Mouse (Mus musculus) urinary bladder, postnatal 4 days (tissue): ENCODE data around the gene Spc24.
"Not testable (repeated sequence)": the region's sequence is repeated elsewhere in the genome, so short reads cannot be mapped to it uniquely, and the experiment has no call there.

Source experiments
- DNase-seq, 2 experiments: peaks; one replicate each; pipeline ENCODE4 v3.0.0; 2021 to 2022; ENCODE audit warnings: low spot score in 2 of 2

The Spc24 gene

DNA sequence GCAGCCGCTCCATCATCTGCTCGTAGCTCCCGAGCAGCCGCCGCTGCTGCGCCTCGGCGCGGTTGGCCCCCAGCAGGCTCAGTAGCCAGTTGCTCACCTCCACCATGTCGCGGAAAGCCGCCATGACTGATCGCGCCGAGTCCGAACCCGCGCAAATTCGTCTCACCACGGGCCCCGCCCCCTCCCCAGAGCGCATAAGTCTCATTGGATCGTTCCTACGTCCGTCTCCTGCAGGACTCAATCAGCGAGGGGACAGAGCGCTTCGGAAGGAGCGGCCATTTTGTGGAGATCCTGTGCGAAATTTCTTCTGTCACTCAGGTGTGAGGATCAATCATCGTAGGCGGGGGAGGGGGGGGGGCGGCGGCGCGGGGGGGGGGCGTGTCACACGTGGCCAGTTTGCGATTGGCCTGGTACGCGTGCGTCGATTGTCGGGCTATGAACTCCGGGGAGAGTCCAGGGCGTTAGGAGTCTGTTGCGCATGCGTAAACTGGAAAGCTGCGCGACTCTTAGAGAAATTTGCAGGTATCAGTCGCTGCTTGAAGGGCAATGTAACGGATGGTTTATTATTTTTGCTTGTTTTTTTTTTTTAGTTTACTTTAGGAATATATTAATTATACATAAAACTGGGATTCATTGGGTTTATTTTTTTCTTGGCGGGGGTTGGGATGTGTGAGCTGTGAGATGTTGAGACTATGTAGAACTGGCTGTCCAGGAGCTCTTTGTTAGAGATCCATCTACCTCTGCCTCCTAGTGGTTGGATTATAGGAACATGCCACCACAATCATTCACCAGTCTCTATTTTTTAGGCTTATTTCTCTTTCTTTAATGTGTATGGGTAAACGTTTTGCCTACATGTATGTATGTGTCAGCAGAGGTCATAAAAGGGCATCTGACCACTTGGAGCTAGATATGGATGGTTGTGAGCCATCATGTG lies at the start of gene Spc24:
Gene Spc24, minus strand, starts transcription at position 149 of the 934 bp plus-strand sequence.
- DNase-seq: peak; percentile 88 to 94

DNA sequence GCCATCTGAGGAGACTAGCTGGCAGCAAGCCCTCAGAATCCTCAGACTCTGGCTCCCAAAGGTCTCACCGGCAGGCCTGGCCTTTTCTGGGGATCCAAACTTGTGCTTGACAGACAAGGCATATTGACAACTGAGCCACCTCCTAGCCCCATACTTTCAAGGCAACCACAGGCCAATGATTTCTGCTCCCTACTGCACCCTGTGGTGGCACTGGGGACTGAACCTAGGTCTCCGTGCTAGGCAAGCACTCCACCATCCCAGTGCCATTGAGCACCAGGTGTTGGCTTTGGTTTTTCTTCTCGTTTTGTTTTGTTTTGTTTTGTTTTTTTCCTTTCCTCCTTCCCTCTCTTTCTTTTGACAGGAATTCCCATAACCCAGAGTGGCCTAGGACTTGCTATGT lies 48.5 kb upstream of the Spc24 start:
- DNase-seq: no peak

DNA sequence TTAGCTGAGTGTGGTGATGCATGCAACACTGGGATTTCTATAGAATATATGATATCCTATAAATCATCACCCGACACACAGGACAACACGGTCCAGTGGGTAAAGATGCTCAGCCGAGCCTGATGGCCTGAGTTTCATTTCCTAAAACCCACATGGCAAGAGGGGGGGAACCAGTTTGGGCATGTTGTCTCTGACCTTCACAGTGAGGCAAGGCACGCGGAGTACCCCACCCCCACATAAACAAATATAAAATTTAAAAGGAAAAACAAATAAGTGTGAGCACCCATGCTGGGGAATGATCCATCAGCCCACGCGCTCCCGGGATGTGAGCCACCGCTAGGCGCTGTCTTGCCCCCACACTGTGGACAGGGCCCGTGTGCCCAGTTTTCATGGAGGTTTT lies 46.9 kb upstream of the Spc24 start:
- DNase-seq: no peak

GRCm38 (mm10) chr9:21806363-21806762 lies 46.3 kb upstream of the Spc24 start:
- DNase-seq: no peak

DNA sequence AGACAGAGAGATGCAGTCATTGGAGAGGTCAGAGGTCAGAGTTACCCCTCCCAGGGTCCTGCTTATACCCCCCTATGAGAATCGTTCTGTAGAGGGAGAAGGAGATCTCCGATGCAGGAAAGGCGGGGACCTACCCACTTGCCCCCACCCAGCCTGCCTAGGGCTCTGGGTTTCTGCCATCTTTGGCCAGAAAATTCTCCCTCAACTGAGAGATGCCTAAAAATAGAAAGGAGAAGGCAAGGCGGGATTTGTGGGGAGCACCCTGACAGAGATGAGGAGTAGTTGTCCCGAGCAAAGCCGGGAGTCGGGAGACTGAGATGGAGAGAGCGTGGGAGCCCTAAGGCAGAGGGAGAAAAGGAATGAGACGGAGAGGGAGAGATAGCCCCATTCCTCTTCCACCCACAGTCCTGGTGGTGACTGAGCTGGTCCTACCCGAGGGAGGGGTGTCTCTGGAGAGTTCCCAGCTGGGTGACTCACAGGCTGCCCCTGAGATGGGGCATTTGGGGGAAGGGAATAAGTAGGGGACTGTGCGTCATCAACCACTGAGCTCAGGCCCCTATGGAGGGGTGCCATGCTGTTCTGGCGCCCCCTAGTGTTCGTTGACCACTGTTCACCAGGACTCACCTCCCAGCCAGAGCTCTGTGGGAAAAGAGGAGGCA lies 44.0 kb upstream of the Spc24 start:
- DNase-seq: peak; percentile 77 to 88

- DNase-seq: no peak
These were observed 41.5 kb upstream of the Spc24 start for GRCm38 (mm10) chr9:21801591-21801990.

GRCm38 (mm10) chr9:21801121-21801520 lies 41.0 kb upstream of the Spc24 start:
- DNase-seq: no peak

- DNase-seq: no peak
These were observed 38.9 kb upstream of the Spc24 start for GRCm38 (mm10) chr9:21799010-21799350.

- DNase-seq: peak; percentile 86 to 93
These were observed 38.4 kb upstream of the Spc24 start, which contains the start of gene Kank2 for GRCm38 (mm10) chr9:21798345-21799009. Gene Kank2 (minus strand): TSS chr9:21798744.

DNA sequence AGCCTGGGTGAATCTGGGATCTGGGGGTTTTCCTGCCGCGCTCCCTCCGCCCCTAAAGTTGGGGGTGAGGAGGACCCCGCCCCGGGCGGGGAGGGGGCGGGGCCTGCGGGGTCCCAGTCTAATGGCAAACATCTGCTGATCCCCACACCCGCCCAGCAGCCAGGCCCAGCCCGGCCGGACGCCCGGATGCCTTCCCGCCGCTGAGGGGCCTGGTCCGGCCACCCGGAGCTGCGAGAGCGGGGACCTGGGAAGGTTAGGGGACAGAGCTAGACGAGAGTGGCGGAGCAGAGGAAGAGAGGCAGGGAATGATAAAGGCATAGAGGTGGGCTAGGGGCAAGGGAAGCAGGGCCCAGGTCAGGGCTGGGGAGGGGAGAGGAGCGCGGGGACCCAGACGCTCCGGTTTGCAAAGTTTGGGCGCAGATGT lies 37.8 kb upstream of the Spc24 start:
- peak; percentile 75 to 80 for DNase-seq

- no peak for DNase-seq
These were observed 36.8 kb upstream of the Spc24 start for GRCm38 (mm10) chr9:21796919-21797318.

GRCm38 (mm10) chr9:21796259-21796658 lies 36.2 kb upstream of the Spc24 start:
- no peak for DNase-seq

GRCm38 (mm10) chr9:21795579-21795978 lies 35.5 kb upstream of the Spc24 start:
- no peak for DNase-seq

DNA sequence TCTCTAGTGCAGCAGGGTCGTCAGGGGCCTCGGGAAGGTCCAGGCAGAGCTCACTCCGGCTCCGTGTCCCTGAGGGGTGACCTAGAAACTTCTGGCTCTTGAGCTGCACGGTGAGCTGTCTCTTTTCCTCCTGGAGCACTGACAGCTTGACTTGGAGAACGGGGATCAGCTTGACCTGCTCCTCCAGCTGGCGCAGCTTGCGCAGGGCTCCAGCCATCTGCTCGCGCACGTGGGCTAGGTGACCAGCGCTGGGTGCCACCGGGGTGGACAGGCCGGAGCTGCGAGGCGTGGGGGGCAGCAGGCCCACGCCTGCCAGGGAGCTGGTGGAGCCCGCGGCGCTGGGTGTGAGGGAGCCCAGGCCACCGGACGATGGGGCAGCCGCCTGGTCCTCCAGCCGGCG lies 34.8 kb upstream of the Spc24 start:
- no peak for DNase-seq

DNA sequence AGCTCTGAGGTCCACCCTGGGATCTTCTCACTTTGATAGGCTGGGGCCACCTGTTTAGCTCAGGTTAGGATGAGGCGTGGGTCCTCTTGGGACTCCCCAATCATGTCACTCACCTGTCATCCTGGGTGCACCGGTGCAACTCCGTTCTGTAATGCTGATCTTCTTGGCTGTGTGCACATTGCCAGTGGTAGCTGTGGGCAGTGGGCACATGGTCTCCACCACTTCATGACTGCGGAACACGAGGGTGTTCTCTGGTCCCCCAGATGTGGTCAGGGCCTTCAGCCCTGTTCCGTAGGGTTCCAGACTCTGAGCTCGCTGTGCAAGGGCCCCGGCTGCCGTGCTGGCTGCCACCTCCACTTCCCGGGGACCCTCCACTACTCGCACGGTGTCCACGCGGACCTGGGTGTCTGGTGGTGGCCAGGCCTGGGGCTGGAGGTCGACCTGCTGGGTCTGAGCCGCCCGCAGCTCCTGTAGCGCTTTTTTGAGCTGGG lies 34.3 kb upstream of the Spc24 start:
- no peak for DNase-seq

DNA sequence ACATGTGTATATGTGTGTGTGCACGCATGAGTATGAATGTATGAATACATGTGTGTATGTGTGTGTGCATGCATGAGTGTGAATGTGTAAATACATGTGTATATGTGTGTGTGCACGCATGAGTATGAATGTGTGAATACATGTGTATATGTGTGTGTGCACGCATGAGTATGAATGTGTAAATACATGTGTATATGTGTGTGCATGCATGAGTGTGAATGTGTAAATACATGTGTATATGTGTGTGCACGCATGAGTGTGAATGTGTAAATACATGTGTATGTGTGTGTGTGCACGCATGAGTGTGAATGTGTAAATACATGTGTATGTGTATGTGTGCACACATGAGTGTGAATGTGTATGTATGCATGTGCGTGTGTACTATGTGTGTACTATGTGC lies 33.4 kb upstream of the Spc24 start:
- not testable (repeated sequence) for DNase-seq

- no peak for DNase-seq
These were observed 32.5 kb upstream of the Spc24 start for GRCm38 (mm10) chr9:21792644-21793043.

DNA sequence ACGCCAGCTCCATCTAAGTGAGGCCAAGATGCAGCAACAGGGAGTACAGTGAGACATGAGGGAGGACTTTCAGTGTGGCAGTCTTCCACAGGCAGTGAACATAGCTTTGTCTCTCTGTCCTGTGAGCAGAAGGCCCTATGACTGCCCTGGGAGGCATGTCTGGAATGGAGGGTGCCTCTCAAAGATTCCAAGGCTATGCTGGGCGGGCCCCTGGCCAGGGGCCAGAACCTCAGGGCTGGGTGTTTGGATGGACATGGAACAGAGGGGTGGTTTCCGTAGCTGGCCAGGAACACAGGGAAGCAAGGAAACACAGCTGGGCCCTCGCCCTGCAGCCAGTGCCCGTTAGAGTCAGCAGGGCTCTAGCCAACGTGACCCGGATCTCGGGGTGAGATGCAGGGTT lies 31.8 kb upstream of the Spc24 start:
- peak in 1 of 2 experiments; percentile 68 for DNase-seq

GRCm38 (mm10) chr9:21788234-21788633 lies 28.1 kb upstream of the Spc24 start:
- DNase-seq: no peak

DNA sequence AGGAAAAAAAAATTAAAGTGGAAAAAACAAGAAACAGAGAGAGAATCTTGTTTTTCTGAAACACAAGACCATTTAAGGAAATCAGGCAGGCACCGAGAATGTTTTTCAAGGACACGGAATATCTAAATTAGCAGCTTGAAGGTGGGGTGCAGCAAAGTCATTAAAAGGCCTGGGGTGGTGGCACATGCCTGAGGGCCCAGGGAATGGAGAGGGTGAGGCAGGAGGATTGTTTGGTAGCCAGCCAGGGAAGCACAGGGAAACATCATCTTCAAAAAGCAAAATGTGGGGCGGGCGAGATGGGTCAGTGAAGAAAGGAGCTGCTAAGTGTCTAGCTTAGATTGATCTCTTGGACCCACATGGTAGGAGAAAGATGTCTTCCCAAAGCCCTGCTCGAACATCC lies 27.6 kb upstream of the Spc24 start:
- DNase-seq: no peak

GRCm38 (mm10) chr9:21786906-21787305 lies 26.8 kb upstream of the Spc24 start:
- peak in 1 of 2 experiments; percentile 78 for DNase-seq

DNA sequence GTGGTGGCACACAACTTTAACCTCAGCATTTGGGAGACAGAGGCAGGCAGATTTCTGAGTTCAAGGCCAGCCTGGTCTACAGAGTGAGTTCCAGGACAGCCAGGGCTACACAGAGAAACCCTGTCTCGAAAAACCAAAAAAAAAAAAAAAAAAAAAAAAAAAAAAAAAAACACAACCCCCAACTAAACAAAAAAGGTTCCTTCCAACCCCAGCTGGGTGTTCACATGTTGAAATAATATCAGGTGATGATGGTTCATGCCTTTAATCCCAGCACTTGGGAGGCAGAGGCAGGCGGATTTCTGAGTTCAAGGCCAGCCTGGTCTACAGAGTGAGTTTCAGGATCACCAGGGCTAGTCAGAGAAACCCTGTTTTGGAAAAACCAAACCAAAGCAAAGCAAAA lies 26.2 kb upstream of the Spc24 start:
- not testable (repeated sequence) for DNase-seq
